Mouse (Mus musculus) lung, embryonic 15.5 days (tissue): ENCODE data around the gene Pipox. TPM values are rescaled to one million over a fixed set of nuclear protein-coding genes. Genes with fewer than 3 reads are reported as not detected.

Experiments used
- ATAC-seq: fragments of 200-750 bp; cut with Nextera tagmentation; 2 replicates; pipeline ENCODE4 v1.8.0; 2017; ENCODE audit warnings: moderate number of reproducible peaks, borderline replicate concordance; ENCODE audit not compliant: low FRiP score, low TSS enrichment; ENCODE audit errors: extremely low read depth
- H3K27ac ChIP-seq: fragments of 300-500 bp; sonication (generic); 2 replicates; pipeline ENCODE4 v1.5.1; 2015; ENCODE audit warnings: moderate library complexity, mild to moderate bottlenecking, inconsistent platforms
- H3K27me3 ChIP-seq: fragments of 300-500 bp; sonication (generic); 2 replicates; pipeline ENCODE4 v1.6.1; 2015; ENCODE audit warnings: inconsistent platforms
- H3K36me3 ChIP-seq: fragments of 300-500 bp; sonication (generic); 2 replicates; pipeline ENCODE4 v1.6.1; 2015; ENCODE audit warnings: inconsistent platforms
- H3K4me1 ChIP-seq: fragments of 300-500 bp; sonication (generic); 2 replicates; pipeline ENCODE4 v1.6.1; 2015; ENCODE audit warnings: inconsistent platforms
- H3K4me2 ChIP-seq: fragments of 300-500 bp; sonication (generic); 2 replicates; pipeline ENCODE4 v1.6.1; 2015; ENCODE audit warnings: inconsistent platforms, mild to moderate bottlenecking, moderate library complexity
- H3K4me3 ChIP-seq: fragments of 300-500 bp; sonication (generic); 2 replicates; pipeline ENCODE4 v1.5.1; 2015; ENCODE audit warnings: mild to moderate bottlenecking, inconsistent platforms
- H3K9ac ChIP-seq: fragments of 300-500 bp; sonication (generic); 2 replicates; pipeline ENCODE4 v1.6.1; 2015; ENCODE audit warnings: inconsistent platforms
- H3K9me3 ChIP-seq: fragments of 300-500 bp; sonication (generic); 2 replicates; pipeline ENCODE4 v1.6.1; 2016; ENCODE audit warnings: inconsistent platforms
- WGBS: fragments of 180-500 bp; shearing (Covaris S2); methylation state at CpG from one replicate; pipeline ENCODE4 v1.1.7; 2015; 5-methylcytosine and 5-hydroxymethylcytosine counted together
- polyA plus RNA-seq: library from polyadenylated mRNA; unstranded; fragments of >200 nt; fragmentation: Nextera tagmentation; extraction: Ambion mirVana; gene quantifications from 2 replicates; pipeline ENCODE4 v1.2.1, GENCODE M21; 2015

Gene Pipox
- polyA plus RNA-seq, result 1.2 and 1.6 TPM in 2 replicates

DNA sequence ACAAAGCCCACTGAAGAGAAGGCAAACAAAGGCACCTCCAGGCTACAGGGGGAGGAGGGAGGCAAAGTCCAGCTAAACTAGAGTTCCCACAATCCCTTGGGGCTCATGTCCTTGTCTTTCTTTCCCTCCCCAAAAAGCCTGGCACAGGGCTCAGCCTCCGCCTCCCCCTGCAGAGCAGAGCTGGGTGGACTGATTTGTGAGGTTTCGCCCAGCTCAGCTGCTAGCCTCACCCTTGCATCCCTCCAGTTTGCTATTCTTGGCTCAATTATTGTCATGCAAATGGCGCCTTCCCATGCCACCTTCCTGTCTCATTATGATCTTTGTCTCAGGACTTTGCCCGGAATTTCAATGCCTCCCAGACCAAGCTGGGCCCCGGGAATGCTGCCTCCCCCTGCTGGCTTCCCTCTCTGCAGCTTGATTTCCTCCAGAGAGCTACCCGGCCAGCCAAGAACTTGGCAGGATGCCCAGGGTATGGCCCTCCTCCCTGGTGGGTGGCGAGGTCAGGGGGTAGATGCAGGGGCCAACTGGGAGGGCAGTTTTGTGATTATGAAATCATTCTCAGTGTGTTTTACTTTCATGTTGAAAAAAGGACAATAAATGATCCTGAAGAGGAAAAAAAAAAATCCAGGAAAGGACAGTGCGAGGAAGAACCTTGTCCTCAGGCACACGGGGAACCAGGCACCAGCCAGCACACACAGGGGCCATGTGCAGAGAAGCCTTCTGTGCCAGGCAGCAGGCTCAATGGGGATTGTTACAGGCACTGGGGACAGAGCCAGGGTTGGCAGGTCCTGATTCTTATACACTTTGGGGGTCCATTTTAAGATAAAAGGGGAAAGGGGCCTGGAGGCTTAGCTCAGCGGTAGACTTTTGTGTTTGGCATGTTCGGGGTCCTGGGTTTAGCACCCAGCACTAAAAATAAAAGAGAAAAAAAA lies at the start of gene Pipox:
Gene Pipox, minus strand, starts transcription at position 310 of the 932 bp plus-strand sequence.
- no peak within 1 kb of the TSS for H3K4me3 ChIP-seq
- H3K4me1 ChIP-seq, result peaks cover 38% of the 10 kb centered on the region
- ATAC-seq, result peak; percentile 88
- H3K9ac ChIP-seq, result no peak within 1 kb of the TSS
- H3K4me2 ChIP-seq, result peak within 1 kb of the TSS; percentile 35
- H3K27me3 ChIP-seq, result peaks cover 16% of the 10 kb centered on the region; the same call in 1 of the 2 replicates
- H3K27ac ChIP-seq, result peak within 1 kb of the TSS; percentile 82
- no peaks in the 10 kb centered on the region for H3K36me3 ChIP-seq
- no peaks in the 10 kb centered on the region for H3K9me3 ChIP-seq
- 15% methylated on average over 11 of the region's 11 CpGs for WGBS

DNA sequence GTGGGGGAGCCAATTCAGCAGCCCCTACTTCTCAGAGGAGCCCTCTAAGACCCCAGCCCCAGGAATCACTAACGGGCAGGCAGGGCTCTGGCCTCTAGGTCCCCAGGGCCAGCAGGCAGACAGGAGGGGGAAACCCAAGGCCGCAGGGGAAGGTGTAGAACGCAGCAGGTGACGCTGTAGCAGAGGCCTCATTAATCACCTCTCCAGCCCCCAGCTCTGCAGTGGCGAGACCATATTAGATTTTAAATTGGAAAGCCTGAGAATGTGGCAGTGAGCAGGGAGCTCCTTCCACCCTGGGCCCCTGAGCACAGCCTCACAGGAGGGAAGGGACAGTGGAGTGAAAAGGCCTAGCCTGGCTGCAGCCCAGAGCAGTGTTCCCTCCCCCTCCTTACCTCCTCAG lies 48.3 kb upstream of the Pipox start:
- WGBS, result 25% methylated on average over 5 of the region's 5 CpGs
- Histone ChIP-seq H3K4me1 (no peaks in the 10 kb centered on the region), H3K9me3 (no peaks in the 10 kb centered on the region), H3K36me3 (no peaks in the 10 kb centered on the region), H3K27ac (no peak overlapping the region), H3K27me3 (peaks cover 10% of the 10 kb centered on the region), H3K4me3 (no peak overlapping the region), H3K9ac (no peak overlapping the region), H3K4me2 (no peak overlapping the region)
- ATAC-seq, result no peak; the same call in 1 of the 2 replicates

DNA sequence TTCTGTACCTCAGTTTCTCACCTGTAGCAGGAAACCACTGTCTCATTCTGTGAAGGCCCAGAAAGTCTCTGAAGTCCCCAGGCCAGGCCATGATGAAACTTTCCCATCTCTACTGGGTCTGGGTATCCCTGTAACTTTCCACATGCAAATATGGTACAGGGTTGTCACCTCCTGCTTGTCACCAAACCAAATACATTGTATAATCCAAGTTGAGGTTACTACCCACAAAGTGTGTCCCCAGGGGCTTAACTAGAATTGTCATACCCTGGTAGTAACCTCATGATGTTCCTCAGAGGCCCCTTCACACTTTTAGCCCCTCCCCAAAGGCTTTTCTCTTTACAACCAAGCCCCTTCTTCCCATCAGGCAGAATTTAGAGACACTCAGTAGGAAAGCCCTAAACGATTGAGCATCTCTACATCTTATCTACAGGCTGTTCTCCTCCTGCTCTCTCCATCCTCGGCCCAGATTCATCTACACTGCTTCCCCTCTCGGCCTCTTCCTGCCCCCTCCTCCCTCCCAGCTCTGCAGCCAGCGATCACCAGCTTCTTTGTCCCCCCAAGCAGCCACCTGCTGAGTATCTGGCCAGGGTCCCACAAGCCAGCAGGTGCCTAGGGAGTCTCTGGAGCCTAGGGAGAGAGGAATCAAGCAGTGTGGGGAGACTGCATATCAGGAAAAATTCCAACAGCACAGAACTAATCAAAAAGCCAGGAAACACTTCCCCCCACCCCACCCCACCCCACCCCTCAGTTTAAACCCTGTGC lies 43.9 kb upstream of the Pipox start:
- Histone ChIP-seq H3K4me2 (no peak overlapping the region), H3K4me1 (no peaks in the 10 kb centered on the region), H3K9ac (no peak overlapping the region), H3K27me3 (peaks cover 53% of the 10 kb centered on the region), H3K4me3 (no peak overlapping the region), H3K27ac (no peak overlapping the region), H3K36me3 (no peaks in the 10 kb centered on the region), H3K9me3 (no peaks in the 10 kb centered on the region)
- 13% methylated on average over 4 of the region's 4 CpGs for WGBS
- no peak for ATAC-seq

DNA sequence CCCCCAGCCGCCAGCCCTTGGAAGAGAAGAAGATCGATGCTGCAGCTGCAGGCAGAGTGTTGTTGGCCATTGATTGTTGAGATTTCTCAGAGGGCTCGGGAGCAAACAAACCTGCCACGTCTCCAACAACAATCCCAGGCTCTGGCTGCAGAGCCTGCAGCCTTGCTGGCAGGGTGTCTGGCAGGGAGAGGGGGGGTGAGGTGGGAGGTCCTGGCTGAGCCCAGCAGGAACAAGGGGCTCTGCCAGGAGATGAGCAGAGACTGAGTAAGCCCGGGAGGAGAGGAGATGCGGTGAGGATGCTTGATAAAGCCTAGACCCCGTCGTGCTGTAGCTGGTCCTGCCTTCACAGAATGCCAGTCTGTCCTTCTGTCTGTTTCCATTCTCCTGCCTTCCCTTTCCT lies 43.0 kb upstream of the Pipox start:
- Histone ChIP-seq H3K27ac (no peak overlapping the region), H3K27me3 (peaks cover 62% of the 10 kb centered on the region), H3K9me3 (no peaks in the 10 kb centered on the region), H3K4me2 (no peak overlapping the region), H3K9ac (no peak overlapping the region), H3K36me3 (no peaks in the 10 kb centered on the region), H3K4me1 (peaks cover under 1% of the 10 kb centered on the region; the same call in 1 of the 2 replicates), H3K4me3 (no peak overlapping the region)
- no peak for ATAC-seq
- WGBS, result 2% methylated on average over 8 of the region's 8 CpGs

DNA sequence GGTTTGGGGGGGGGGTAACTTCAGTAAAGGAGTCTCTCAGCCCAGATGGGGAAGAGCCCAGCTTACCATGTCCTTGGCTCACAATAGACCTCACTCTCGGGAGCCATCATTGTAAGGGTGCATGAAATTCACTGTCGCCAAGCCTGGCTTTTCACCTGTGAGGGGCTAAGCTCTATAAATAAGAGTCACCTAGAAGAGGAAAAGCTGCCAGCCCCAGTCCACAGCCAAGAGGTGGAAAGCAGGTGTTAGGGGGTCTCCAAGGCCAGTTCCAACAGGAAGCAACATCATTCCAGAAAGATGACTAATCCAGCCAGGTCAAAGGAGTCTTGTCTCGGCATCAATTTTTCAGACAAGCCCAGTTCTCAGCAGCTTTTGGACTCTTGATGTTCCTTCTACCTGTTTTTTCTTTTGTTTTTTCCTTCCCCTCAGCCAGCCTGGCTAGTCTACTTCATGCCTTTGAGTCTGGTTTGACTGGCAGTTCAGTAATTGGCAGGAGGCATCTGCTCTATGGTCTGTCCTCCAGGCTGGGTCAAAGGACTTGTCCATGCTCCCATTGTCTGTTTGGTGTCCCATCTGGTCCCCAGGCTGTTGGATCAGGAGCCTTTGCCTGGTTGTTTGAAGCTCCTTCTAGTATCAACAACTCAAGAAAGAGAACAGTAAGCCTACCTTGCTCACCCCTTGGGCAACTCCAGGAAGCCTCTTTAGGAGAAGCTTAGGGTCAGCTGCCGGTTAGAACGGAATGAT lies 40.8 kb upstream of the Pipox start:
- H3K4me1 ChIP-seq, result peaks cover 12% of the 10 kb centered on the region
- no peaks in the 10 kb centered on the region for H3K36me3 ChIP-seq
- H3K4me3 ChIP-seq, result no peak overlapping the region
- H3K27ac ChIP-seq, result no peak overlapping the region
- H3K9ac ChIP-seq, result no peak overlapping the region
- no peak for ATAC-seq
- H3K4me2 ChIP-seq, result no peak overlapping the region
- H3K9me3 ChIP-seq, result no peaks in the 10 kb centered on the region
- H3K27me3 ChIP-seq, result peaks cover 73% of the 10 kb centered on the region
- WGBS, result 55% methylated on average over 5 of the region's 5 CpGs

DNA sequence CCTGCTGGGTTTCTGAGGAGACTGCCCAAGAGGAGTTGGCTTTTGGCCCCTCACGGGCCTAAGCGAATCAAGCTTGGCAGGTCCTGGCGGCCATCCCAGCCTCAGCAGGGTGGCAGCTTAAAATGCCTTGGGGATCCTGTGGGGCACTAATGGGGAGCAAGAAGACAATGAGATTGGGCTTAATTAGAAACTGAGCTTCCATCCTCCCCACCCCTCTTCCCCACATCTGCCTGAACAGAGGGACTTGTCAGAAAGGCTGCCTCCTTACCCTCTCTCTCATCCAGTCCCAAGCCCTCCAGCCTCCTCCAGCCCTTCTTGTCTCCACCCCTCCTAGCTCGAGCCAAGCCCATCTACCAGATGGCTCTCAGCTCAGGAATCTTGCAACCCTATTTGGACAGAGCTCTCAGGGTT lies 40.2 kb upstream of the Pipox start:
- WGBS, result 2% methylated on average over 4 of the region's 4 CpGs

DNA sequence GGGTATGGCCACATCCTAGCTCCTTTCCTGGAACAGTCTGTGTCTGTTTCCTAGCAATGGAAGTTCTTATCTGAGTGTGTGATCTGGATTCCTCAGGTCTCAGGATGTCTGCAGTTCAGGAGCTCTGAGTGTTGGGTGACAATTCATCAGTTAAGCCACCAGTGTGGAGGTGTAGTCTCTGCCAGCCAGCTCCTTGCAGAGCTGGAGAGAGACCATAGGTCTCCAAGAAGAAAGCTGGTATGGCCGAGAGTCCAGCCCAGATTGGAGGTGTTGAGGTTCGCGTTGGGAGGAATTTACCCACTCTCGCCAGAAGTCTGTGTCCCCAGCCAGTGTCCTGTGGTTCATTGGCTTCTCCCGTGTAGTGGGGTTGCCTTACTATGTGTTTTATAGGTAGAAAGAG lies 38.7 kb upstream of the Pipox start:
- Histone ChIP-seq H3K9ac (no peak overlapping the region), H3K27ac (no peak overlapping the region), H3K9me3 (no peaks in the 10 kb centered on the region), H3K4me1 (peaks cover 12% of the 10 kb centered on the region), H3K4me2 (no peak overlapping the region), H3K36me3 (no peaks in the 10 kb centered on the region), H3K27me3 (peaks cover 90% of the 10 kb centered on the region), H3K4me3 (no peak overlapping the region)
- ATAC-seq, result no peak
- 23% methylated on average over 5 of the region's 5 CpGs for WGBS

More for the DNA sequence above, 40.2 kb upstream of the Pipox start:
- Histone ChIP-seq H3K4me3 (no peak overlapping the region), H3K27ac (no peak overlapping the region), H3K4me2 (no peak overlapping the region), H3K36me3 (no peaks in the 10 kb centered on the region), H3K27me3 (peaks cover 80% of the 10 kb centered on the region), H3K4me1 (peaks cover 12% of the 10 kb centered on the region), H3K9ac (no peak overlapping the region), H3K9me3 (no peaks in the 10 kb centered on the region)
- ATAC-seq, result no peak

DNA sequence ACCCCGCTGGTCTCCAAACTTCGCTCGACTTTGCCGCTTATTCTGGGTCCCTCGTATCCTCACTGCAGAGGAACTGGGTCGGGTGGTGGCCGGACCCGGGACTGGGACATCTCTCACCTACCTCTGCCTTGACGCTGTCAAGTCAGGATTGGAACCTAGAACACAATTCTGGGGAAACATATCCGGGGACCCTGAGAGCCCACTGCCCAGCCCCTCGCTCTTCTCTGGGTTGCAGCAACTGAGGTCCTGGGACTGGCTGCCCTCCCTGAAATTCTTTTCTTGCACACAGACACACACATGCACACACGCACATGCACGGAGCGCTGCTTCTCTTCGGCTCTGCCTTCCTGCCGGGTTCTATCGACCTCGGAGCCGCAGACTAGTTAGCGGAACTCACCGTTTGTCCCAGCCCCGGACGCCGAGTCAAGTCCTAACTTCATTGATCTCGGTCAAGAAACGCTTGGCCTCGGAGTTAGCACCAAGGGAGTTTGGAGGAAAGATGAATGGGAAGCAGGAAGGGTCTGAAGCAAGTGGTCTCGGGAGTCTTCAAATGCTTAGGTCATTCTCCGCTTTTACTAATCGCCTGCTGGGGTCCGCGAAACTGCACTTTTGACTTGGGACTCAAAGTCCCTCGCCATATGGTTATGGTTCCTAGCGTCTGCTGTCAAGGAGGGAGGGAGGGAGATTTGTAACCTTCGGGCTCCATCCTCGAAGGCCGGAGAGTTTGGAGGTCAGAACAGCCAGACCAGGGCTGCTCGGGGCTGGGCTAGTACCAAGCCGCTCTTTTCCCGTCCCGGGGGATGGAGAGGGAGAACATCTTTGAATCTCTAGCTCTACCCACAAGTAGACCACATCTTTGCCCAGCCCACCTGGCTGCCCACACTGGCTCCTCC lies 37.9 kb upstream of the Pipox start:
- WGBS, result 3% methylated on average over 41 of the region's 41 CpGs
- H3K36me3 ChIP-seq, result no peaks in the 10 kb centered on the region
- peak overlapping the region; percentile 43 for H3K4me3 ChIP-seq
- H3K27ac ChIP-seq, result no peak overlapping the region
- peaks cover 12% of the 10 kb centered on the region for H3K4me1 ChIP-seq
- no peaks in the 10 kb centered on the region for H3K9me3 ChIP-seq
- H3K9ac ChIP-seq, result no peak overlapping the region
- peaks cover 86% of the 10 kb centered on the region for H3K27me3 ChIP-seq
- H3K4me2 ChIP-seq, result peak overlapping the region; percentile 91
- ATAC-seq, result no peak

DNA sequence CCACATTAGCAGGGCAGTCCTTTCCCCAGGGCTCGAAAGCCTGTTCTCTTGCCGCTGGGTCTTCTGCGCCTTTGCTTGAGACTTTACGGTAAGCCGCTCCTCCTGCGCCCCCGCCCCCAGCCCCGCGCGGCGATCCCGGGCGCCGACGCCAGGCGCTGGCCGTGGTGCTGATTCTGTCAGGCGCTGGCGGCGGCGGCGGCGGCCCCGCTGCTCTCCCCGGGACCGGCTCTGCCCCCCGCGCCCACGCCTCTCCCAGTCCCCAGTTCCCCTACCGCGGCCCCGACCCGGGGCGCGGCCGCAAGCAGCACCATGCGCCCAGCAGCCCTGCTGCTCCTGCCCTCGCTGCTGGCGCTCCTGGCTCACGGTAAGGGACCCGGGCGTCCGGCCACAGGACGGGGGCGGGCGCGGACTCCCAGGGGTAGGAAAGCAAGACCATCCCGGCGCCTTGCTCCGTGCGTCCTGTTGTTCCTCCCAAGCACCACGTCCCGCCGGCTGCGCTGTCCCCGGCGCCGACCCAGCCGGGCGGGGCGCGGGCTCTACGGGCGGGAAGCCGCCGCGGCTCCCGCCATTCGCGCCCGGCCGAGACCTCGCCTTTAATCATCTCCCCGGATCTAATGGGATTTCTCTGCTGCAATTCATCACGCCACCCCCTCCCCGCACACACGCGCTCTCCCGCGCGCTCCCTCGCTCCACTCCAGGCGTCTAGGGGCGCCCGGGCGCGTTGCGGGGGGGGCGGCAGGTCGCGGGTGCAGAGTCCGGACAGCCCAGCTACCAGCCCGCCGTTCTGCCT lies 37.0 kb upstream of the Pipox start, which contains the start of gene Sez6:
Gene Sez6, plus strand, starts transcription at position 50 of the 790 bp plus-strand sequence.
- peak within 1 kb of the TSS; percentile 43 for H3K4me3 ChIP-seq
- H3K27me3 ChIP-seq, result peaks cover 77% of the 10 kb centered on the region
- no peak within 1 kb of the TSS for H3K9ac ChIP-seq

DNA sequence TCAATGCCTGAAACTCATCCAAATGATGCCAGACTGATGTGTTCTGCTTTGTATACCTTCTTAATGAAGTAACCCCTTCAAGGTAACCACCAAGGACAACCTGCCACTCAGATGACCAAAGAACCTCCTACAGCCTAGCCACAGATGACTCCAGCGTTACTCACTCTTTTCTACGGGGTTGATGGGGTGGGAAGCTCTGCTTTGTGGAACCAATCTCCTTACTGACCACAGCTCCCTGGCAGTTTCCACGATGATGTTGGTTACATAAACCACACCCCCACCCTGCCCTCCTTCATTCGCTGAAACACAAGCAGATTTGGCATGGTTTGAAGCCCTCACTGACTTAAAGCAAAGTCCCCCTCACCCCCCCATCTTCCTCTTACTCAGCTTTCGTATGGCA lies 33.9 kb upstream of the Pipox start:
- Histone ChIP-seq H3K4me2 (no peak overlapping the region), H3K9ac (no peak overlapping the region), H3K36me3 (no peaks in the 10 kb centered on the region), H3K27me3 (peaks cover 46% of the 10 kb centered on the region), H3K4me1 (peaks cover 12% of the 10 kb centered on the region), H3K4me3 (no peak overlapping the region), H3K27ac (no peak overlapping the region), H3K9me3 (no peaks in the 10 kb centered on the region)
- WGBS, result 62% methylated on average over 5 of the region's 5 CpGs
- ATAC-seq, result no peak

More for the DNA sequence above, 37.0 kb upstream of the Pipox start, which contains the start of gene Sez6:
- no peaks in the 10 kb centered on the region for H3K9me3 ChIP-seq
- peak; percentile 80 for ATAC-seq
- peak within 1 kb of the TSS; percentile 91 for H3K4me2 ChIP-seq
- H3K4me1 ChIP-seq, result peaks cover 12% of the 10 kb centered on the region
- under 1% methylated on average over 93 of the region's 94 CpGs for WGBS
- no peaks in the 10 kb centered on the region for H3K36me3 ChIP-seq
- no peak within 1 kb of the TSS for H3K27ac ChIP-seq
